Mouse (Mus musculus) embryonic facial prominence, embryonic 11.5 days (tissue): ENCODE measurements around the gene Ubac2. TPM values are rescaled to one million over a fixed set of nuclear protein-coding genes. Genes with fewer than 3 reads are reported as not detected.

Experiments
- ATAC-seq: fragments of 200-750 bp; cut with Nextera tagmentation; replicated peaks from 2 replicates; pipeline ENCODE4 v1.8.0; 2017; ENCODE audit warnings: low read depth; ENCODE audit not compliant: insufficient number of reproducible peaks, low FRiP score, low TSS enrichment
- DNase-seq: peaks from one replicate; pipeline ENCODE4 v3.0.0-alpha.2; 2015; ENCODE audit warnings: low spot score
- H3K27ac ChIP-seq: fragments of 300-500 bp; sonication (generic); replicated peaks from 2 replicates; pipeline ENCODE4 v1.5.1; 2014; ENCODE audit warnings: mild to moderate bottlenecking, low read depth, low read length, control low read depth
- H3K27me3 ChIP-seq: fragments of 300-500 bp; sonication (generic); 2 replicates; pipeline ENCODE4 v1.6.1; 2014; ENCODE audit warnings: mild to moderate bottlenecking, low read length, moderate library complexity, mixed read lengths; ENCODE audit not compliant: control insufficient read depth, insufficient read depth
- H3K36me3 ChIP-seq: fragments of 300-500 bp; sonication (generic); replicated peaks from 2 replicates; pipeline ENCODE4 v1.6.1; 2014; ENCODE audit warnings: low read depth, mild to moderate bottlenecking, low read length, moderate library complexity, mixed read lengths; ENCODE audit not compliant: control insufficient read depth, insufficient read depth
- H3K4me1 ChIP-seq: fragments of 300-500 bp; sonication (generic); 2 replicates; pipeline ENCODE4 v1.6.1; 2014; ENCODE audit warnings: low read length, mixed read lengths; ENCODE audit not compliant: control insufficient read depth, insufficient read depth
- H3K4me2 ChIP-seq: fragments of 300-500 bp; sonication (generic); 2 replicates; pipeline ENCODE4 v1.6.1; 2014; ENCODE audit warnings: low read depth, mild to moderate bottlenecking, control low read depth, low read length, moderate library complexity
- H3K4me3 ChIP-seq: fragments of 300-500 bp; sonication (generic); 2 replicates; pipeline ENCODE4 v1.5.1; 2014; ENCODE audit warnings: low read depth, low read length, control low read depth
- H3K9ac ChIP-seq: fragments of 300-500 bp; sonication (generic); replicated peaks from 2 replicates; pipeline ENCODE4 v1.6.1; 2014; ENCODE audit warnings: mild to moderate bottlenecking, control low read depth, low read length
- H3K9me3 ChIP-seq: fragments of 300-500 bp; sonication (generic); replicated peaks from 2 replicates; pipeline ENCODE4 v1.6.1; 2016; ENCODE audit warnings: mild to moderate bottlenecking, low read length, inconsistent platforms, mixed read lengths; ENCODE audit not compliant: control insufficient read depth
- WGBS: fragments of 180-500 bp; shearing (Covaris S2); extraction: QIAGEN DNeasy Blood & Tissue Kit; methylation state at CpG from one replicate; pipeline ENCODE4 v1.1.7; 2014; 5-methylcytosine and 5-hydroxymethylcytosine counted together
- polyA plus RNA-seq: library from polyadenylated mRNA; unstranded; fragments of >200 nt; fragmentation: Nextera tagmentation; extraction: Ambion mirVana; gene quantifications from 2 replicates; pipeline ENCODE4 v1.2.1, GENCODE M21; 2014

Gene Ubac2
- 69.4 and 71.9 TPM in 2 replicates for polyA plus RNA-seq

GRCm38 (mm10) chr14:121878176-121878858, at the start of gene Ubac2:
Ubac2 (plus strand) TSS chr14:121878620.
- Histone ChIP-seq H3K27me3 (no peaks in the 10 kb centered on the region), H3K4me2 (peak within 1 kb of the TSS; percentile 86), H3K36me3 (no peaks in the 10 kb centered on the region), H3K9me3 (no peaks in the 10 kb centered on the region), H3K4me3 (peak within 1 kb of the TSS; percentile 93), H3K4me1 (no peaks in the 10 kb centered on the region), H3K9ac (peak within 1 kb of the TSS; percentile 92), H3K27ac (peak within 1 kb of the TSS; percentile 92)
- ATAC-seq, result peak; percentile 99
- DNase-seq, result peak; percentile 98
- WGBS, result under 1% methylated on average over 61 of the region's 61 CpGs

DNA sequence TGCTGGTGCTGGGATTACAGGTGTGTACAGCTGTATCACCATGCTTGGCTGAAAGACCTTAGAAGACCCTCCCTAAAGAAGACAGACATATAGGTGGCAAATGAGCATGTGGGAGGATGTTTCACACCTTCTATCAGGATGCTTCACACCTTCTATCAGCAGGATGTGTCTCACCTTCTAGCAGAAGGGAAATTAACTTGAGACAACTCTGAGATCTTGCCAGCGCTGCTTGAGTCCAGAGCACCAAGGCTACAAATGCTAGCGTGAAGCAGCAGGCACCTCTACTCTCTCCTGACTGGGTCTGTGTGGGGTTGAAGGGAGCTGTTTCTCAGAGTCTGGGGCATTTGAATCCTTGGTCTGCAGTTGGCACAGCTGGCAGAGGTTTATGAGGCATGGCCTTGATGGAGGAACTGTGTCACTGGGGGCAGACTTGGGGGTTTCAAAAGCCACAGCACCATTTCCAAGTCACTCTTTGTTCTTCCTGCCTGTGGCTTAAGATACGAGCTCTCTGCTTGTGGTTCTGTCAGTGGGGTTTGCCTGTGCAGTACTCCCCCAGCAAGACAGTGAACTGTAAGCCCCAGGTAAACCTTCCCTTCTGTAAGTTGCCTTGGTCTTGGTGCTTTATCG, 48.5 kb upstream of the Ubac2 start:
- Histone ChIP-seq H3K9me3 (no peaks in the 10 kb centered on the region), H3K36me3 (no peaks in the 10 kb centered on the region), H3K4me1 (no peaks in the 10 kb centered on the region), H3K4me3 (no peak overlapping the region), H3K27ac (no peak overlapping the region), H3K4me2 (no peak overlapping the region), H3K9ac (no peak overlapping the region), H3K27me3 (no peaks in the 10 kb centered on the region)
- DNase-seq, result no peak
- no peak for ATAC-seq
- 89% methylated on average over 4 of the region's 4 CpGs for WGBS

DNA sequence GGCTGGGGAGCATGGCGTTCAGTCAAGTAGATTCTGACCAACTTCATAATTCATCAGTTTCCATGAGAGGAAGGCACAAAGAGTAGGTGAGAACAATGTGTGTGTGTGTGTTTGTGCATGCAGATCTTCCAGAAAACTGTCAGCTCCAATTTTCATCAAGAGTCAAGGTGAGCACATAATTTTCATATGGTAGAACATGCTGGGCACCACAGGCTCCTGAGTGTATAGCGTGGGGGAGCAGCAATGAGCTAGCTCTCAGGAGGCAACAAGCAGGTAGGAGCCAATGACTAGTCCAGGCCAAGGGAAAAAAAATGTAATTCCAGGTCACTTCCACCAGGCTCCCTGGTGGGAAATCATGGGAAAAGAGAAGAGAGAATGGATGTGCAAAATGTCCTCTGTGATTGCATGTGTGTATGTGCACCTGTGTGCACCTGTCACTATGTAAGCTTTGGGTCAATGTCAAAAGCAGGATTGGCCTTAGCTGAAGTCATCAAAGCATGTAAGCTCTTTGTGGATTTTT, 45.4 kb upstream of the Ubac2 start:
- DNase-seq (no peak), ATAC-seq (no peak)
- no peaks in the 10 kb centered on the region for H3K9me3 ChIP-seq
- H3K27me3 ChIP-seq, result no peaks in the 10 kb centered on the region
- no peak overlapping the region for H3K9ac ChIP-seq
- no peaks in the 10 kb centered on the region for H3K36me3 ChIP-seq
- H3K4me1 ChIP-seq, result no peaks in the 10 kb centered on the region
- WGBS, result 84% methylated on average over 2 of the region's 2 CpGs
- no peak overlapping the region for H3K27ac ChIP-seq
- H3K4me3 ChIP-seq, result no peak overlapping the region
- no peak overlapping the region for H3K4me2 ChIP-seq

DNA sequence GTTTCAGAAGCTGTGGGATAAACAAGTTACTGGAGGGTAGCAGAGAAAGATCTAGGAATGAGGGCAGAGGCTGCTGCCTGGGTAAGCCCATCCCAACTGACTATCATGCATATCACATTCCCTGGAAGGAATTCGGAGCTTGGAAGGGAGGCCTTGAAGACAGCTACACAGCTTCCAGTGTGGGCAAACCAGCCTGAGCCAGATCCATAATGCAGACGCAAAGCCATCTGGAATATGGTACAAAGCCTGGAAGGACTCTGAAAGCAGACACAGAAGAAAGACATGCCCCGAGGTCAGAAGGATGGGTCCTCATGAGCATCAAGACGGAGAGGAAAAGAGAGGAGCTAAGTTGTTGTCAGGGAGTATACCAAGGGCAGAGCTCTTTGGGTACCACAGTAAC, 40.3 kb upstream of the Ubac2 start:
- H3K27ac ChIP-seq, result no peak overlapping the region
- no peaks in the 10 kb centered on the region for H3K9me3 ChIP-seq
- no peak overlapping the region for H3K4me3 ChIP-seq
- ATAC-seq, result no peak
- no peaks in the 10 kb centered on the region for H3K4me1 ChIP-seq
- H3K27me3 ChIP-seq, result no peaks in the 10 kb centered on the region
- DNase-seq, result no peak
- WGBS, result 89% methylated on average over 4 of the region's 4 CpGs
- no peak overlapping the region for H3K4me2 ChIP-seq
- H3K36me3 ChIP-seq, result no peaks in the 10 kb centered on the region
- no peak overlapping the region for H3K9ac ChIP-seq

- H3K27me3 ChIP-seq, result no peaks in the 10 kb centered on the region
- ATAC-seq (no peak), DNase-seq (no peak)
- no peak overlapping the region for H3K9ac ChIP-seq
- no peak overlapping the region for H3K4me2 ChIP-seq
- 85% methylated on average over 8 of the region's 8 CpGs for WGBS
- no peaks in the 10 kb centered on the region for H3K4me1 ChIP-seq
- no peaks in the 10 kb centered on the region for H3K36me3 ChIP-seq
- no peaks in the 10 kb centered on the region for H3K9me3 ChIP-seq
- no peak overlapping the region for H3K4me3 ChIP-seq
- H3K27ac ChIP-seq, result no peak overlapping the region
These were observed 38.2 kb upstream of the Ubac2 start for GRCm38 (mm10) chr14:121840217-121840616.

DNA sequence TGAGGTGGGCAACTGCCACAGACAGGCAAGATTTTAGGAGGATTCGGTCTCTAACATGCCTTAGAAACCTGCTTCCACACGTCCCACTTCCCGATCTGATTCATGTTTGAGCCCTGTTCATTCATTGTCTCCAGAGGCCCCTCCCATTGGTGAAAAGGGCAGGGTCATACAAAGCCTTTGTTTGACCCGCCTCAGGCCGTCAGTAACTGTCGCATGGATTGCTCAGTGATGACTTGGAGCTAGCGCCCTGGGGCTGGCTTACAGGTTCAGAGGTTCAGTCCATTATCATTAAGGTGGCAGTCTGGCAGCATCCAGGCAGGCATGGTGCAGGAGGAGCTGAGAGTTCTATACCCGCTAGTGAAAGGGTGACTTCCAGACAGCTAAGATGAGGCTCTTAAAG, 33.9 kb upstream of the Ubac2 start:
- no peak overlapping the region for H3K4me3 ChIP-seq
- 54% methylated on average over 8 of the region's 8 CpGs for WGBS
- DNase-seq (no peak), ATAC-seq (no peak)
- no peak overlapping the region for H3K4me2 ChIP-seq
- no peak overlapping the region for H3K27ac ChIP-seq
- no peak overlapping the region for H3K9ac ChIP-seq
- no peaks in the 10 kb centered on the region for H3K36me3 ChIP-seq
- H3K27me3 ChIP-seq, result no peaks in the 10 kb centered on the region
- H3K9me3 ChIP-seq, result no peaks in the 10 kb centered on the region
- H3K4me1 ChIP-seq, result no peaks in the 10 kb centered on the region

DNA sequence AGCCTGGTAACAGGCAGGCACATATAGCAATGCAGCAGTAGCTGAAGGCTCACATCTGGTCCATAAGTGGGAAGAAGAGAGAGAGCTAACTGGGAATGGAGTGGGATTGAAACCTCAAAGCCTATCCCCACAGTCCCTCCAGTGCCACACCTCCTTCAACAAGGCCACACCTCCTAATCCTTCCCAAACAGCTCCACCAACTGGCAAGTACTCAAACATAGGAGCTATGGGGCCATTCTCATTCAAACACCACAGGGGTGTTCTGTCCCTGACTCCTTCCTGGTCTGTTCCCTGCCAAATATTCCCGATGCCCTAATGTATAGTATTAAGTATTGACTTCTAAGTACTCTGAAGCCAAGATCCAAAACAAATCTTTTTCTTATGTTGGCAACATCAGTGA, 27.2 kb upstream of the Ubac2 start:
- Histone ChIP-seq H3K9ac (no peak overlapping the region), H3K4me3 (no peak overlapping the region), H3K9me3 (no peaks in the 10 kb centered on the region), H3K4me1 (no peaks in the 10 kb centered on the region), H3K27me3 (no peaks in the 10 kb centered on the region), H3K4me2 (no peak overlapping the region), H3K27ac (no peak overlapping the region), H3K36me3 (no peaks in the 10 kb centered on the region)
- no peak for ATAC-seq
- WGBS, result 86% methylated on average over 1 of the region's 1 CpGs
- no peak for DNase-seq

DNA sequence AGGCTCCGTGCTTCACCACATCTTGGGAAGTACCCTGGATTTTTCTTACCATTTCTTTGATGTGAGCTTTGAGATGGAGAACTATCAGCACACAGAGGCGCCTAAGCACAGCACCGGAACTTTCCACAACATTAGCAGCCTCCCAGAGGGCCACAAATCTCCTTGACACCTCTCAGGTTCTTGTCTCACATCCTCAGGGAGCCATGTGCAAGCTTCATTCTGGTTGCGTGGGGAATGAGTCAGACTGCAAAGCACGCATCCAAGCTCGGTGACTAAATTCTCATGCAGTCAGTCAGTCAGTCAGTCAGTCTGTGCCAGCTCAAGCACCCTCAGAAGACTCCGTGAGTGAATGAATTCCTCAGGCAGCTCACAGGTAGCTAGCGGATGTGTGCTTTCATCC, 25.9 kb upstream of the Ubac2 start:
- Histone ChIP-seq H3K36me3 (no peaks in the 10 kb centered on the region), H3K4me1 (no peaks in the 10 kb centered on the region), H3K27ac (no peak overlapping the region), H3K9me3 (no peaks in the 10 kb centered on the region), H3K4me3 (no peak overlapping the region), H3K27me3 (no peaks in the 10 kb centered on the region), H3K9ac (no peak overlapping the region), H3K4me2 (no peak overlapping the region)
- ATAC-seq, result no peak
- 86% methylated on average over 8 of the region's 8 CpGs for WGBS
- no peak for DNase-seq
